Mouse (Mus musculus): ENCODE measurements around the gene Adad2. TPM values are rescaled to one million over a fixed set of nuclear protein-coding genes. Genes with fewer than 3 reads are reported as not detected.

Gene Adad2
- polyA plus RNA-seq, 1 experiment from 2014 or later: not detected

GRCm38 (mm10) chr8:119642960-119643359 lies 30.4 kb downstream of the Adad2 start:
- H3K36me3 ChIP-seq (ENCODE audit: control insufficient read depth, insufficient read depth): no peaks in the 10 kb centered on the region
- no peaks in the 10 kb centered on the region; the same call in 1 of the 2 replicates for H3K4me1 ChIP-seq (replicated peaks; ENCODE audit: control insufficient read depth, insufficient read depth, low read length)
- H3K4me2 ChIP-seq (ENCODE audit: low read length): no peak overlapping the region
- no peak overlapping the region for H3K4me3 ChIP-seq (replicated peaks; ENCODE audit: low read length)
- ATAC-seq: no peak
- H3K9ac ChIP-seq (replicated peaks; ENCODE audit: low read depth, low read length): no peak overlapping the region
- 100% methylated on average over 1 of the region's 1 CpGs for WGBS
- H3K27ac ChIP-seq (ENCODE audit: low read length): no peak overlapping the region
- H3K9me3 ChIP-seq (ENCODE audit: control insufficient read depth, low read length): no peaks in the 10 kb centered on the region; the same call in 1 of the 2 replicates
- H3K27me3 ChIP-seq (replicated peaks; ENCODE audit: control insufficient read depth, insufficient read depth, low read length): no peaks in the 10 kb centered on the region

GRCm38 (mm10) chr8:119644429-119644960 lies 31.9 kb downstream of the Adad2 start:
- no peaks in the 10 kb centered on the region for H3K27me3 ChIP-seq (replicated peaks; ENCODE audit: control insufficient read depth, insufficient read depth, low read length)
- no peaks in the 10 kb centered on the region for H3K36me3 ChIP-seq (ENCODE audit: control insufficient read depth, insufficient read depth)
- H3K9me3 ChIP-seq (ENCODE audit: control insufficient read depth, low read length): no peaks in the 10 kb centered on the region; the same call in 1 of the 2 replicates
- H3K4me2 ChIP-seq (ENCODE audit: low read length): no peak overlapping the region
- H3K9ac ChIP-seq (replicated peaks; ENCODE audit: low read depth, low read length): no peak overlapping the region
- H3K4me3 ChIP-seq (replicated peaks; ENCODE audit: low read length): no peak overlapping the region
- 67% methylated on average over 17 of the region's 17 CpGs for WGBS
- no peaks in the 10 kb centered on the region for H3K4me1 ChIP-seq (replicated peaks; ENCODE audit: control insufficient read depth, insufficient read depth, low read length)
- ATAC-seq: no peak
- no peak overlapping the region for H3K27ac ChIP-seq (ENCODE audit: low read length)

GRCm38 (mm10) chr8:119644981-119645597 lies 32.5 kb downstream of the Adad2 start:
- WGBS: 54% methylated on average over 18 of the region's 18 CpGs
- no peak for ATAC-seq
- no peaks in the 10 kb centered on the region for H3K4me1 ChIP-seq (replicated peaks; ENCODE audit: control insufficient read depth, insufficient read depth, low read length)
- H3K27ac ChIP-seq (ENCODE audit: low read length): no peak overlapping the region
- H3K9ac ChIP-seq (replicated peaks; ENCODE audit: low read depth, low read length): no peak overlapping the region
- no peaks in the 10 kb centered on the region for H3K36me3 ChIP-seq (ENCODE audit: control insufficient read depth, insufficient read depth)
- no peak overlapping the region for H3K4me3 ChIP-seq (replicated peaks; ENCODE audit: low read length)
- H3K9me3 ChIP-seq (ENCODE audit: control insufficient read depth, low read length): no peaks in the 10 kb centered on the region; the same call in 1 of the 2 replicates
- H3K4me2 ChIP-seq (ENCODE audit: low read length): no peak overlapping the region
- no peaks in the 10 kb centered on the region for H3K27me3 ChIP-seq (replicated peaks; ENCODE audit: control insufficient read depth, insufficient read depth, low read length)

GRCm38 (mm10) chr8:119646197-119646596 lies 33.6 kb downstream of the Adad2 start:
- Histone ChIP-seq H3K4me1 (replicated peaks; ENCODE audit: control insufficient read depth, insufficient read depth, low read length) (no peaks in the 10 kb centered on the region), H3K9me3 (ENCODE audit: control insufficient read depth, low read length) (no peaks in the 10 kb centered on the region; the same call in 1 of the 2 replicates), H3K36me3 (ENCODE audit: control insufficient read depth, insufficient read depth) (no peaks in the 10 kb centered on the region), H3K4me3 (replicated peaks; ENCODE audit: low read length) (no peak overlapping the region), H3K27ac (ENCODE audit: low read length) (no peak overlapping the region), H3K27me3 (replicated peaks; ENCODE audit: control insufficient read depth, insufficient read depth, low read length) (no peaks in the 10 kb centered on the region), H3K4me2 (ENCODE audit: low read length) (no peak overlapping the region), H3K9ac (replicated peaks; ENCODE audit: low read depth, low read length) (no peak overlapping the region)
- WGBS: 78% methylated on average over 3 of the region's 3 CpGs
- ATAC-seq: no peak

- H3K9ac ChIP-seq (replicated peaks; ENCODE audit: low read depth, low read length): no peak overlapping the region
- no peak for ATAC-seq
- H3K4me1 ChIP-seq (replicated peaks; ENCODE audit: control insufficient read depth, insufficient read depth, low read length): no peaks in the 10 kb centered on the region
- no peak overlapping the region for H3K27ac ChIP-seq (ENCODE audit: low read length)
- H3K4me2 ChIP-seq (ENCODE audit: low read length): no peak overlapping the region
- 82% methylated on average over 7 of the region's 7 CpGs for WGBS
- no peaks in the 10 kb centered on the region for H3K36me3 ChIP-seq (ENCODE audit: control insufficient read depth, insufficient read depth)
- no peak overlapping the region for H3K4me3 ChIP-seq (replicated peaks; ENCODE audit: low read length)
- H3K27me3 ChIP-seq (replicated peaks; ENCODE audit: control insufficient read depth, insufficient read depth, low read length): no peaks in the 10 kb centered on the region
- no peaks in the 10 kb centered on the region; the same call in 1 of the 2 replicates for H3K9me3 ChIP-seq (ENCODE audit: control insufficient read depth, low read length)
These were observed 34.3 kb downstream of the Adad2 start for GRCm38 (mm10) chr8:119646846-119647245.

- 74% methylated on average over 2 of the region's 2 CpGs for WGBS
These were observed 38.8 kb downstream of the Adad2 start for GRCm38 (mm10) chr8:119651324-119651723.

GRCm38 (mm10) chr8:119656709-119657464 lies 44.3 kb downstream of the Adad2 start:
- no peak overlapping the region for H3K4me3 ChIP-seq (replicated peaks; ENCODE audit: low read length)
- H3K4me2 ChIP-seq (ENCODE audit: low read length): no peak overlapping the region
- no peaks in the 10 kb centered on the region for H3K9me3 ChIP-seq (ENCODE audit: control insufficient read depth, low read length)
- H3K27me3 ChIP-seq (replicated peaks; ENCODE audit: control insufficient read depth, insufficient read depth, low read length): no peaks in the 10 kb centered on the region
- WGBS: 58% methylated on average over 5 of the region's 5 CpGs
- peaks cover 5% of the 10 kb centered on the region; the same call in 1 of the 2 replicates for H3K4me1 ChIP-seq (replicated peaks; ENCODE audit: control insufficient read depth, insufficient read depth, low read length)
- no peak overlapping the region for H3K27ac ChIP-seq (ENCODE audit: low read length)
- H3K9ac ChIP-seq (replicated peaks; ENCODE audit: low read depth, low read length): no peak overlapping the region
- no peaks in the 10 kb centered on the region for H3K36me3 ChIP-seq (ENCODE audit: control insufficient read depth, insufficient read depth)
- no peak for ATAC-seq

More at GRCm38 (mm10) chr8:119651324-119651723, 38.8 kb downstream of the Adad2 start:
- H3K27ac ChIP-seq (ENCODE audit: low read length): no peak overlapping the region
- no peaks in the 10 kb centered on the region for H3K36me3 ChIP-seq (ENCODE audit: control insufficient read depth, insufficient read depth)
- H3K4me3 ChIP-seq (replicated peaks; ENCODE audit: low read length): no peak overlapping the region
- no peak for ATAC-seq
- no peaks in the 10 kb centered on the region for H3K27me3 ChIP-seq (replicated peaks; ENCODE audit: control insufficient read depth, insufficient read depth, low read length)
- H3K9ac ChIP-seq (replicated peaks; ENCODE audit: low read depth, low read length): no peak overlapping the region
- H3K9me3 ChIP-seq (ENCODE audit: control insufficient read depth, low read length): no peaks in the 10 kb centered on the region; the same call in 1 of the 2 replicates
- no peak overlapping the region for H3K4me2 ChIP-seq (ENCODE audit: low read length)
- H3K4me1 ChIP-seq (replicated peaks; ENCODE audit: control insufficient read depth, insufficient read depth, low read length): no peaks in the 10 kb centered on the region

GRCm38 (mm10) chr8:119661081-119661480 lies 48.5 kb downstream of the Adad2 start:
- Histone ChIP-seq H3K4me2 (ENCODE audit: low read length) (no peak overlapping the region), H3K36me3 (ENCODE audit: control insufficient read depth, insufficient read depth) (no peaks in the 10 kb centered on the region), H3K9me3 (ENCODE audit: control insufficient read depth, low read length) (no peaks in the 10 kb centered on the region), H3K4me1 (replicated peaks; ENCODE audit: control insufficient read depth, insufficient read depth, low read length) (peaks cover 5% of the 10 kb centered on the region; the same call in 1 of the 2 replicates), H3K9ac (replicated peaks; ENCODE audit: low read depth, low read length) (no peak overlapping the region), H3K27ac (ENCODE audit: low read length) (no peak overlapping the region), H3K4me3 (replicated peaks; ENCODE audit: low read length) (no peak overlapping the region), H3K27me3 (replicated peaks; ENCODE audit: control insufficient read depth, insufficient read depth, low read length) (no peaks in the 10 kb centered on the region)
- 8% methylated on average over 9 of the region's 9 CpGs for WGBS
- no peak for ATAC-seq

GRCm38 (mm10) chr8:119661892-119662291 lies 49.3 kb downstream of the Adad2 start:
- no peak for ATAC-seq
- H3K4me3 ChIP-seq (replicated peaks; ENCODE audit: low read length): no peak overlapping the region
- H3K27ac ChIP-seq (ENCODE audit: low read length): no peak overlapping the region
- no peak overlapping the region for H3K4me2 ChIP-seq (ENCODE audit: low read length)
- H3K36me3 ChIP-seq (ENCODE audit: control insufficient read depth, insufficient read depth): no peaks in the 10 kb centered on the region
- H3K27me3 ChIP-seq (replicated peaks; ENCODE audit: control insufficient read depth, insufficient read depth, low read length): no peaks in the 10 kb centered on the region
- WGBS: 60% methylated on average over 6 of the region's 6 CpGs
- H3K9ac ChIP-seq (replicated peaks; ENCODE audit: low read depth, low read length): no peak overlapping the region
- no peaks in the 10 kb centered on the region for H3K9me3 ChIP-seq (ENCODE audit: control insufficient read depth, low read length)
- peaks cover 5% of the 10 kb centered on the region; the same call in 1 of the 2 replicates for H3K4me1 ChIP-seq (replicated peaks; ENCODE audit: control insufficient read depth, insufficient read depth, low read length)

Data from forebrain, embryonic 16.5 days (tissue).